Mouse (Mus musculus): ENCODE data around the gene Gper1. TPM values are rescaled to one million over a fixed set of nuclear protein-coding genes. Genes with fewer than 3 reads are reported as not detected.
"Not testable (repeated sequence)": the region's sequence is repeated elsewhere in the genome, so short reads cannot be mapped to it uniquely, and the experiment has no call there.

Gene Gper1
- polyA plus RNA-seq, 1 experiment from 2014 or later = 7.2 TPM

DNA sequence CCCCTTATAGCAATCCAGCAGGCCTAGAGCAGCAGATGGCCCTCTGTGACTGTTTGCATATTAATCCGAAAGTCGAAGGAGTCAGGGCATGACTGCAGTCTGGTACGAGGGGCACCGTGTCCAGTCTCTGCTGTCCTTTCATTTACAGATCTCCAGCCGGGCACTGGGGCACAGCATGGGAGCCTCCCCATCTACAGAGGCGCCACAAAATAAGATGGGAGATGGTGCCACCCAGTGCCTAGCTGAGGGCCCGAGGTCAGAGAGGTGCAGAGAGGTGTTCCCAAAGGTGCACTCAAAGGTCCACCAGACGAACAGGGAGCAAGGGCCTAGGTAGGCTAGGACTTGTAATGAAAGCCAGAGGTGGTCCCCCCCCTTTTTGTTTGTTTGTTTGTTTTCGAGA lies 39.7 kb upstream of the Gper1 start:
- Histone ChIP-seq H3K9me3 (no peaks in the 10 kb centered on the region), H3K36me3 (no peaks in the 10 kb centered on the region), H3K27ac (0 out of 2 replicates have a peak overlapping the region, but pooled peaks have one; percentile 17), H3K4me1 (peaks cover 44% of the 10 kb centered on the region), H3K27me3 (replicated peaks) (no peaks in the 10 kb centered on the region), H3K4me3 (no peak overlapping the region), H3K9ac (no peak overlapping the region), H3K4me2 (replicated peaks) (no peak overlapping the region)
- 77% methylated on average over 9 of the region's 9 CpGs for WGBS
- ATAC-seq (ENCODE audit: low FRiP score, low read depth) = no peak

DNA sequence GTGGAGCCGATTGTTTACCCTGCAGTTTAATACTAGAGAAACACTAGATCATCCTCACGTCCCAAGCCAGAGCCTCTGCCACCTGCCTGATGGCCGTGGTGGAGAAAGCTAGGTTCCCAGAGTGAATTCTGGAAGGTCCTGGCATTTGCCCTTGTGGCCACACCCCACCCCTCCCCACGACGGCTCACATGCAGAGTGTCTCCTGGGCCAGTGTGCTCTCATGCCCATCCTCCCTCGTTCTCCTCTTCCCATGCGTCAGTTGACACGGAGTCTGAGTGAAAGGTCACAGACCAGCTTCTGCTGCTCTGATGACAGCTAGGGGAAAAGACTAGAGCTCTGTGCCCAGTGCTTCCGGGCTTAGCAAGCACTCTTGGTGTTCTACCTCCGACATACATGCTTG lies 38.4 kb upstream of the Gper1 start:
- no peaks in the 10 kb centered on the region for H3K36me3 ChIP-seq
- no peak overlapping the region for H3K9ac ChIP-seq
- no peaks in the 10 kb centered on the region for H3K9me3 ChIP-seq
- ATAC-seq (ENCODE audit: low FRiP score, low read depth) = no peak
- peaks cover 47% of the 10 kb centered on the region for H3K4me1 ChIP-seq
- no peak overlapping the region for H3K4me3 ChIP-seq
- no peaks in the 10 kb centered on the region for H3K27me3 ChIP-seq (replicated peaks)
- H3K4me2 ChIP-seq (replicated peaks) = no peak overlapping the region
- WGBS = 74% methylated on average over 10 of the region's 10 CpGs
- H3K27ac ChIP-seq = no peak overlapping the region

DNA sequence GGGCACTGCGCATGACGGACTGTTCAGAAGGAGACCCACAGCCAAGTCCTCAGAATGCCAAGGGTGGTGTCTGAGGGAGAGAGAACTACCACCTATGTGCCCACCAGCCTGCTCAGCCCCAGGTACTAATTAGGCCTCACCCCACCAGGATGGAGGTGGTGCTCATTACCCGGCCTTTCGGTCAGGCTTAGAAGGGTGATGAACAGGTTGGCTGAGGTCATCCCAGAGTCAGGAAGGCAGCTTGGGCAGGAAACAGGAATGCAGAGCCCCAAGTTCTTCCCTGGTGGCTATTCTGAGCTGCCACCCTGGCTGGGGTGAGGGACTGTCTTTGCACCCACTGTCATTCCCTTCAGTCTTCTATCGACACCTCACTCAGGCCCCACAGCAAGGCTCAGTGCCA lies 36.9 kb upstream of the Gper1 start:
- no peaks in the 10 kb centered on the region for H3K27me3 ChIP-seq (replicated peaks)
- 88% methylated on average over 5 of the region's 5 CpGs for WGBS
- no peak overlapping the region for H3K27ac ChIP-seq
- no peak overlapping the region for H3K9ac ChIP-seq
- H3K4me3 ChIP-seq = no peak overlapping the region
- no peak overlapping the region for H3K4me2 ChIP-seq (replicated peaks)
- no peak for ATAC-seq (ENCODE audit: low FRiP score, low read depth)
- peaks cover 44% of the 10 kb centered on the region for H3K4me1 ChIP-seq
- no peaks in the 10 kb centered on the region for H3K9me3 ChIP-seq
- H3K36me3 ChIP-seq = no peaks in the 10 kb centered on the region

DNA sequence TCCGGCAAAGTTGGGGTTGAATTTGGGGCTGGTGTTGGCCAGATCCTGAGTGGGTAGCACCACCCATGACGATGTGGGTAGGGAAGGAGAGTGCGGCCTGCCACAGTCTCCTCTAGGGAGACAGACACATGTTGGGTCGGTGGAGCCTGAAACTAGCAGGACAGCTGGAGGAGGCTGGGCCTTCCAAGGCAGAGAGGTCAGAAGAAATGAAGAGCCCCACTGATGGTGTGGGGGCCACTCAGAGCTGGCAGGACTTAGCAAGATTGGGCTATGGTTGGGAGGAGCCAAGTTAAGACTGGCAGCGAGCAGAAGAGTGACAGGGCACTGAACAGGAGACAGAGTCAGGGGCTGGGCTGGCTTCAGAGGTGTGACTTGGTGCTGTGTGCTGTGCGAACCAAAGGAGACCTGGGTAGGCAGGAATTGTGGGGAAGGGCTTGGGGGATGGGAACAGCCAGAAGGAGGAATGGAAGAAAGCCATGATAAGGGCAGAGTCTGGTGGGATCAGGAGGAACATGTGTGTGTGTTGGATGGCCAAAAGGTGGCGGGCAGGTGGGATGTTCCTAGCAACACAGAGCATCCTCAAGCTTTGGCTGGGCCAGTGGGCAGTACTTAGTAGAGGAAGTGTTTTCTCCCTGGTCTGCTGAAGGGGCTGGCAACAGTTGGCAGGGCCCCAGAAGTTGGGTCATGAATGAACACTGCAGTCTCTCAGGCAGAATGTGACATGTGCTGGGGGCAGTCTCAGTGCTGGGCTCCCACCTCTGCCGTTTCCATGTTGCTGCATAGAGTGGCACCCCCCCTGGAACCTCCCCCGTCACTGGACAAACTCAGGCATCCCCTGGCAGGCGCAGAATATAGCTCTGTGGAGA lies 35.4 kb upstream of the Gper1 start:
- Histone ChIP-seq H3K27me3 (replicated peaks) (no peaks in the 10 kb centered on the region), H3K4me2 (replicated peaks) (no peak overlapping the region), H3K36me3 (no peaks in the 10 kb centered on the region), H3K9ac (no peak overlapping the region), H3K9me3 (no peaks in the 10 kb centered on the region), H3K27ac (no peak overlapping the region), H3K4me1 (peaks cover 42% of the 10 kb centered on the region), H3K4me3 (no peak overlapping the region)
- WGBS = 73% methylated on average over 10 of the region's 10 CpGs
- no peak for ATAC-seq (ENCODE audit: low FRiP score, low read depth)

DNA sequence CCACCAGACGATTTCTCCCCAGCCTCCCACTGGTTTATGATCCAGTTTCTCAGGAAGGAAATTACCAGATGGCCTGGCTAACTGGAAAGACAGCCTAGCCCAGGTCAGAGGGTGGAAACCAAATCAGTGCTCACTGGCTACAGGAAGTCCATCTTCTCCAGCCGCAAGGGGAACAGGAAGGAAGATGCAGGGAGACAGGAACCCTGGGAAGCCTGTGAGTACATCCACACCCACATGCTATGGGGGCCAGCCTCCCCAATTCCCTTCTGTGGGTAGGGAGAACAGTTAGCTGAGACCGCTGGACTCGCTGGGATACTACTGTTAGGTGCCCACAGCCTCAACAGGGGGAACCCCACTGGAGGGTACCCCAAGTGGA lies 34.8 kb upstream of the Gper1 start:
- 0 out of 2 replicates have a peak overlapping the region, but pooled peaks have one; percentile 4 for H3K4me2 ChIP-seq (replicated peaks)
- no peaks in the 10 kb centered on the region for H3K9me3 ChIP-seq
- no peak for ATAC-seq (ENCODE audit: low FRiP score, low read depth)
- 55% methylated on average over 4 of the region's 4 CpGs for WGBS
- no peak overlapping the region for H3K4me3 ChIP-seq
- H3K27me3 ChIP-seq (replicated peaks) = no peaks in the 10 kb centered on the region
- H3K36me3 ChIP-seq = no peaks in the 10 kb centered on the region
- H3K9ac ChIP-seq = no peak overlapping the region
- H3K4me1 ChIP-seq = peaks cover 36% of the 10 kb centered on the region
- H3K27ac ChIP-seq = no peak overlapping the region

DNA sequence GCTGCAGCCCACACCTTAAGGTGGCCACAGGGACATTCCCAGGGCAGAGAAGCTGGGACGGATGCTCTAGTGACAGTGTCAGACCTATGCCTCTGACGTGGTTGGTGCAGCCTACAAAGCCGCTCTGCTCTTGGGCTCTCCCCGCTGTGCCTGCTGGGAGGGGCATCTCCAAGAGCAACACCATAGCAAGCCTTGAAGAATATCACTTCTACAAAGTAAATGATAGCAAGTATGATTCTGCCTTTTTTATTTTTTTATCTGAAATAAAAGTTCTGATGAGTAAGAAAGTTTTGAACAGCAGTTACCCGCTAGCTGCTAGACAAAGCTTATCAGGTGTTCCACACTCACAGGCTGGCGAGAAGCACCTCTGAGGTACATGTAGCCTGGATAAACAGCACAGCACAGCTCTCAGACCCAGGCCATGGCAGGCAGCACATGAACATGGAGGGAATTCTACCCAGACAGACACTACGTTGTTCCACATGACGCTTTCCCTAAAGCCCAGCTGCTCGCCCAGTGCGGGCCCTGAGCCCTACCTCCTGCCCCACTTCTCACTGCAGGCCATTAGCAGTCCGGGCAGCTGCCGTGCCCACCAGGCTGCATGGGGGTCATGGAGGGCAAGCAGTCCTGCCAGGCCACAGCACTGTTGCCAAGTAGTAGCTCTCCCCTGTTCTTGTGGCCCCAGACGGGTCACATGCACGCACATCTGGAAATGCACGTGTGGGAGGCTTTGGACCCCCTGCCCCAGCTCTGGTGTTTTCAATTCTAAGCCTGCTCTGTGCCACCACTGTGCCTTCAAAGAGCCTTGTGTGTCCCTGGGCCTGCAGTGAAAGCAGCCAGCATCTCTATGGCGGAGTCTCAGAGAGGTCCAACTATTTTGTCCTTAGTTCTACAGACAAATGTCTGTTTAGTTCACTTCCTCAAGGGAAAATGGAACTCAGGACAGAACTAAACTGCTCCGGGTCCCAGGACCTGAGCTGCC lies 34.0 kb upstream of the Gper1 start:
- no peak for ATAC-seq (ENCODE audit: low FRiP score, low read depth)
- H3K36me3 ChIP-seq = no peaks in the 10 kb centered on the region
- H3K27me3 ChIP-seq (replicated peaks) = no peaks in the 10 kb centered on the region
- H3K27ac ChIP-seq = peak overlapping the region; percentile 37; the same call in 1 of the 2 replicates
- no peak overlapping the region for H3K4me2 ChIP-seq (replicated peaks)
- H3K4me3 ChIP-seq = no peak overlapping the region
- peaks cover 34% of the 10 kb centered on the region for H3K4me1 ChIP-seq
- H3K9me3 ChIP-seq = no peaks in the 10 kb centered on the region
- H3K9ac ChIP-seq = no peak overlapping the region
- WGBS = 71% methylated on average over 17 of the region's 17 CpGs

DNA sequence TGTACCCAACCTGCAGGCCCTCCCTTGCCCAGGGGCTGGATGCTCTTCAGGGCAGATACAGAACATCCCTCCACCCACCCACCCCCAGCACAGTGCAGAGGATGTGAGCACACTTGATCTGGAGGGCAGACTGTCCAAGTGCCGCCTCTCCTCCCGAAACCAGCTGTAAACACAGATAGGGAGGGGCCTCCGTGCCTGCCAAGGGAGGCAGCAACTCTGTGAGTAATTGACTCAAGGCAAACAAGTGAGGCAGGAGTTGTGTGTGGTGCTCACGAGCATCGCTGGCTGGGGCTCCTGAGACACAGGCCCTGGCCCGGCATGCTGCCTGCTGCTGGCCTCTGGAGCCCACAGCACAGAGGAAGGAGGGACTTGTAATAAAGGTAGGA lies 33.3 kb upstream of the Gper1 start:
- Histone ChIP-seq H3K9ac (no peak overlapping the region), H3K4me1 (peaks cover 28% of the 10 kb centered on the region), H3K27me3 (replicated peaks) (no peaks in the 10 kb centered on the region), H3K9me3 (no peaks in the 10 kb centered on the region), H3K4me2 (replicated peaks) (no peak overlapping the region), H3K27ac (peak overlapping the region; percentile 37; the same call in 1 of the 2 replicates), H3K36me3 (no peaks in the 10 kb centered on the region), H3K4me3 (no peak overlapping the region)
- 34% methylated on average over 6 of the region's 6 CpGs for WGBS
- ATAC-seq (ENCODE audit: low FRiP score, low read depth) = no peak

DNA sequence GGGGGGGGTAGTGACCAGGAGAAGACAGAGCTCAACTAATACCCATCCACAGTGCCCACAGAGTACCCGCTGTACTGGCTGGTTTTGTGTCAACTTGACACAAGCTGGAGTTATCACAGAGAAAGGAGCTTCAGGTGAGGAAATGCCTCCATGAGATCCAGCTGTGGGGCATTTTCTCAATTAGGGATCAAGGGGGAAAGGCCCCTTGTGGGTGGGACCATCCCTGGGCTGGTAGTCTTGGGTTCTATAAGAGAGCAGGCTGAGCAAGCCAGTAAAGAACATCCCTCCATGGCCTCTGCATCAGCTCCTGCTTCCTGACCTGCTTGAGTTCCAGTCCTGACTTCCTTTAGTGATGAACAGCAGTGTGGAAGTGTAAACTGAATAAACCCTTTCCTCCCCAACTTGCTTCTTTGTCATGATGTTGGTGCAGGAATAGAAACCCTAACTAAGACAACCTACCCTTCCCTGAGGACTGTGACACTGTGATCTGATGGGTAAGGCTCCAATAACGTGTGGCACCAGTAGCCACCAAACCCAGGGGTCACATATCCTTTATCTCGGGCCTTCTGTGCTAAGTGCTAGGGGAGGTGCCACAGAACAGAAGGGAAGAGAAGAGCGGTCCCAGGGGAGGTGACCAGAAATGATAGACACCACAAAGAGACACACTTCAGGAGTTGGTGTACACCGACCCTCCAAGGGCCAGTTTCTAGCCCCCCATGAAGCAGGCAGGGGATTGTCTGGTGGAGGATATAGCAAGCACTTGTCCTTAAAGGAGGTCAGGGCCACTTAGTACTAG lies 32.4 kb upstream of the Gper1 start:
- not testable (repeated sequence) for H3K4me2 ChIP-seq (replicated peaks); H3K9me3 ChIP-seq; H3K9ac ChIP-seq; H3K27ac ChIP-seq; H3K36me3 ChIP-seq; ATAC-seq (ENCODE audit: low FRiP score, low read depth); H3K27me3 ChIP-seq (replicated peaks); H3K4me3 ChIP-seq
- peaks cover 27% of the 10 kb centered on the region for H3K4me1 ChIP-seq
- WGBS = 77% methylated on average over 5 of the region's 5 CpGs

DNA sequence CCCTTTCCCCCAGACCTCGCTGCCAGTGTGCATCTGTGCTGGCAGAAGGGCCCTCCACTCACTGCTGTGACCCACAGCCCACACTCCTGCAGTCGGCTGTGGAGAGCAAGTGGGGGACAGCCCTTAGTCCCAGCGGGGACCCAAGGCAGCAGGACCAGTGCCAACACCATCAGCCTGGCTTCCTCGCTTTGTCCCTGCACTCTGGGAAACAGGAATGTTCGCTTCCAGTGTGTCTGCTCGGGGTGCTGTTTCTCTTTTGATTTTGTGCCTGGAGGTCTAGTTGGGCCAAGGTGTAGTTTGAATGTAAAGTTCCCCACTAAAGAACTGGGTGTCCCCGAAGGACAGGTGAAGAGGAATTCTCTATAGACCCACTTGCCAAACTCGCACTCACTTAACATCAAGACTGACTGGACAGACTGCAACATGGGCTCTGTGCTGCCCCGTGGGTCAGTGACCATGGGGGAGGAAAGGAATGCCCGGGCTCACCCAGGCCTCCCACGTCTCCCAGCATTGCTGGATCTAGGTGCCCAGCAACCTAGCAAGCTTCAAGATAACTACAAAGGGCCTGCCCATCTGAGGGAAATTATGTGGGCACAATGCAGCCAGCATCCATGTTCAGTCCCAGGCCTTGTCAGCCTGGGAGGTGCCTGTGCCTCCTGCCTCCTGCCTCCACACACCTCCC lies 31.5 kb upstream of the Gper1 start:
- H3K27ac ChIP-seq = no peak overlapping the region
- ATAC-seq (ENCODE audit: low FRiP score, low read depth) = no peak
- H3K9me3 ChIP-seq = no peaks in the 10 kb centered on the region
- H3K4me2 ChIP-seq (replicated peaks) = no peak overlapping the region
- no peak overlapping the region for H3K4me3 ChIP-seq
- peaks cover 27% of the 10 kb centered on the region for H3K4me1 ChIP-seq
- no peak overlapping the region for H3K9ac ChIP-seq
- 85% methylated on average over 11 of the region's 11 CpGs for WGBS
- no peaks in the 10 kb centered on the region for H3K27me3 ChIP-seq (replicated peaks)
- no peaks in the 10 kb centered on the region for H3K36me3 ChIP-seq

DNA sequence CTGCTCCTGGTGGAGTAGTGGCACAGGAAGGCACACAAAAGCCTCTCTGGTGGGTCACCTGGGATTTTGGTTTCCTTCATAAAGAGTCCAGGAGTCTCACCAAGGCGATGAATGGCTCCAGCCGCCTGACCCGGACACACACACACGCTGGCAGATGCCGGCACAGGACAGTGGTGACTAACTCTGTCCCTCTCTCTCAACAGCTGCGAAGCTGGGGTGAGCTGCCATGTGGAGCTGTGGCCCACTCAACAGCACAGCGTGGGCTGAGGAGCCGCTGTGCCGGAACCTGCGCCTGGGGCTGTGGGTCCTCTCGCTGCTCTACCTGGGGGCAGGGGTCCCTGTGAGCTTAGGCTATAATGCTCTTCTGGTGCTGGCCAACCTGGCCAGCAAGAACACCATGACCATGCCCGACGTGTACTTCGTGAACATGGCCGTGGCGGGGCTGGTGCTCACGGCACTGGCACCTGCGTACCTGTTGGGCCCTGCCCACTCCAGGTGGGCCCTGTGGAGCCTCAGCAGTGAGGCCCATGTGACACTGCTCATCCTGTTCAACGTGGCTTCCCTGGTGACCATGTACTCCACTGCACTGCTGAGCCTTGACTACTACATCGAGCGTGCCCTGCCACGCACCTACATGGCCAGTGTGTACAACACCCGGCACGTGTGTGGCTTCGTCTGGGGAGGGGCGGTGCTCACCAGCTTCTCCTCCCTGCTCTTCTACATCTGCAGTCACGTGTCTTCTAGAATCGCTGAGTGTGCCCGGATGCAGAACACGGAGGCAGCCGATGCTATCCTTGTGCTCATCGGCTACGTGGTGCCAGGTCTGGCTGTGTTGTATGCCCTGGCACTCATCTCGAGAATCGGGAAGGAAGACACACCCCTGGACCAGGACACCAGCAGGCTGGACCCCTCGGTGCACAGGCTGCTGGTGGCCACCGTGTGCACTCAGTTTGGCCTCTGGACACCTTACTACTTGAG lies 30.4 kb upstream of the Gper1 start:
- WGBS = 96% methylated on average over 37 of the region's 37 CpGs
- Histone ChIP-seq H3K9me3 (no peaks in the 10 kb centered on the region), H3K4me1 (peaks cover 23% of the 10 kb centered on the region), H3K36me3 (no peaks in the 10 kb centered on the region), H3K27me3 (replicated peaks) (no peaks in the 10 kb centered on the region), H3K27ac (no peak overlapping the region), H3K4me2 (replicated peaks) (no peak overlapping the region), H3K4me3 (no peak overlapping the region), H3K9ac (0 out of 2 replicates have a peak overlapping the region, but pooled peaks have one; percentile 13)
- no peak for ATAC-seq (ENCODE audit: low FRiP score, low read depth)
